Mouse (Mus musculus) ES-E14 (cell line): ENCODE results near the gene Rpp14.

Experiments used
- CHD2 ChIP-seq: IDR thresholded peaks from 2 replicates; pipeline ENCODE4 v1.6.1; 2014; ENCODE audit warnings: mild to moderate bottlenecking, low read depth, low read length, inconsistent platforms
- ZC3H11A ChIP-seq: IDR thresholded peaks from 2 replicates; pipeline ENCODE4 v1.6.1; 2012; ENCODE audit warnings: low read depth, mild to moderate bottlenecking, inconsistent platforms, low read length, borderline replicate concordance

DNA sequence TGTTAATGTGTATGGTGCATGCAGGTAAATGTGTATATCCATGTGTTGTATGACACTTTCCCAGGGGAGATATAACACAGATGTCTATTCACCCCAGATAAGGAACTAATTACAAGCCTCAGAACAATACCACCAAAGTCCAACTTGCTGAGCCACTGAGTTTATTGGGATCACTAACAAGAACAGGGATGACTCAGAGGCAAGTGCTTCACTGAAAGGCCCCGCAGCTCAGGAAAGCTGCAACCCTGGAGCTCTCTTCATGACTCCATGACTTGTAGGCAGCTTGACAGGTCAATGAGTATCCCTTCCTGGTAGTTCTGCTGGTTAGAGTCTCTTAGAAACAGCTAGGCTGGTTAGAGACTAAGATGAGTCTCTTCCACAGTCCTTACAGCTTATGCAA lies 28.8 kb downstream of the Rpp14 start:
- TF ChIP-seq ZC3H11A (no peak), CHD2 (no peak)
